Mouse (Mus musculus) adrenal gland, adult 8-10 months (tissue): ENCODE data around the gene Foxo3. TPM values are rescaled to one million over a fixed set of nuclear protein-coding genes. Genes with fewer than 3 reads are reported as not detected.

Experiments used
- DNase-seq: peaks from one replicate; pipeline ENCODE4 v3.0.0; 2022
- total RNA-seq, 4 experiments: library from RNA; stranded (reverse); gene quantifications; 2 replicates each; pipeline ENCODE4 v1.2.4; 2022

The Foxo3 gene
- total RNA-seq, 4 experiments from 2014 or later, result 57.7 to 70.0 (median 65.4) TPM

- no peak for DNase-seq
These were observed 26.6 kb downstream of the Foxo3 start for GRCm38 (mm10) chr10:42249965-42250364.

DNA sequence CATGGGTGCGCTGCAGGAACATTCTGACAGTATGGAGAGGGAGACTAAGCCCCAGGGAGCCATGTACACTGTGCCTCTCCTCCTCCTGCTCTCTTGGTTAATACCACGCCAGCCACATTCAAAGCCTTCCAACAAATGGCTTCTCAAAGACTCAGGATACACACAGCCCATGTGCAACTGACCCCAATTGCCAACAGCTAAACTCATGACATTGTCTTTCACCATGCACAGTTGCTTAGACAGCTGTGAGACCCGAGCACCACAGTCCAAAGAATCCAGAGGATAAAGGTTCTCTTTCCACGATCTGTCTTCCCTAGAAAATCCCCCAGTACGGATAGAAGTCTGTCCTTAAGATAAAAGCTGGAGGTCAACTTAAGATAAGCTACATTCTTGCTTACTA lies 27.9 kb downstream of the Foxo3 start:
- no peak for DNase-seq

DNA sequence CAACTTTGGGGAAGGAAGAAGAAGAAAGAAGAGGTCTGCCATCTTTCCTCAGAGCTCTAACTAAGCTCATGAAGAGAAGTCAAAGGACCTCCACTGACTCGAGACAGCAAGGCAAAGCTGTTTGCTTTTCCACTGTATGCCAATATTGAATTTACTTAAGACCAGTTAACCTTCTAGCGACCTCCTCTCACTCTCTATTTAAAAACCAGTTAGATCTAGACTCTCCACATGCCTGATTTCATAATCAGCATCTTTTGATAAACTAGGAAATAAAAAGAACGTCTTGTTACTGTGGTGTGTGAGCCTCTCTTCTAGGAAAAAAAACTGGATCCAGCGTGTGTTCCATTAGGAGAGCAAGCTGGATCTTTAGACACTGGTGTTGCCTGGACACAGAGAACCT lies 28.4 kb downstream of the Foxo3 start:
- DNase-seq, result no peak

- no peak for DNase-seq
These were observed 29.3 kb downstream of the Foxo3 start for GRCm38 (mm10) chr10:42247125-42247816.

DNA sequence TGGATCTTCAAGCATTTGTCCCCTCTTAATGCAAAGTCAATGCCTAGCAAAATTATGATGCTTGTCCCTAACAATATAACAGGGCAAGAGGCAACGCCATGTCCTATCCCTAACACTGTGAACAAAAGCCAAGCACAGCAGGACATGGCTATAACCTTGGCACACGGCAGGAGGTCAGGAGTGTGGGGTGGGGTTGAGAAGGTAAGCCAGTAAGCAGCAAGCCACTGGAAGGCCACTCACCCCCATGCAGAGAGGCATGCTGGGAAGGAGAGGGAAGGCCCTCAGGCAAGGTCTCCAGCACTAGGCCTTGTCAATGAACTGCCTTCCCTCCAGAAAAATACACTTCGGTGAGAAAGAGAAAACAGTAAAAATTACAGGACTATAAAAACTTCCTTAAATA lies 30.1 kb downstream of the Foxo3 start:
- no peak for DNase-seq

- no peak for DNase-seq
These were observed 30.9 kb downstream of the Foxo3 start for GRCm38 (mm10) chr10:42245636-42246035.

- DNase-seq, result no peak
These were observed 31.3 kb downstream of the Foxo3 start for GRCm38 (mm10) chr10:42245256-42245601.

- DNase-seq, result no peak
These were observed 31.9 kb downstream of the Foxo3 start for GRCm38 (mm10) chr10:42244420-42245255.

GRCm38 (mm10) chr10:42243925-42244324 lies 32.6 kb downstream of the Foxo3 start:
- DNase-seq, result no peak

DNA sequence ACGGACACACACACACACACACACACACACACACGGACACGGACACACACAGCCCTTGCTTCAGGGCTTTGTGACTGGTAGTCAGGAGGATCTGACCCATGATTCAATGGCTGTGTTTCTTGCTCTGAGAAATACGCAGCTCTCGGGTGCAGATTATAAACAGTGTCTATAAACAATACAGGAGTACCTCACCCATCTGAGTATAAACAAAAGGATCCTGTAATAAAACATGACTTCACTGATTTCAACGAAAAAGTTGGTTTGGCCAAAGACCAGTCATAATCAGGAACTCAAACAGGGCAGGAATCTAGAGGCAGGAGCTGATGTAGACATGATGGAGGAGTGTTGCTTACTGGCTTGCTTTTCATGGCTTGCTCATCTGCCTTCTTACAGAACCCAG lies 34.1 kb downstream of the Foxo3 start:
- DNase-seq, result no peak

GRCm38 (mm10) chr10:42241775-42242174 lies 34.8 kb downstream of the Foxo3 start:
- DNase-seq, result no peak

GRCm38 (mm10) chr10:42239810-42240111 lies 36.8 kb downstream of the Foxo3 start:
- no peak for DNase-seq

DNA sequence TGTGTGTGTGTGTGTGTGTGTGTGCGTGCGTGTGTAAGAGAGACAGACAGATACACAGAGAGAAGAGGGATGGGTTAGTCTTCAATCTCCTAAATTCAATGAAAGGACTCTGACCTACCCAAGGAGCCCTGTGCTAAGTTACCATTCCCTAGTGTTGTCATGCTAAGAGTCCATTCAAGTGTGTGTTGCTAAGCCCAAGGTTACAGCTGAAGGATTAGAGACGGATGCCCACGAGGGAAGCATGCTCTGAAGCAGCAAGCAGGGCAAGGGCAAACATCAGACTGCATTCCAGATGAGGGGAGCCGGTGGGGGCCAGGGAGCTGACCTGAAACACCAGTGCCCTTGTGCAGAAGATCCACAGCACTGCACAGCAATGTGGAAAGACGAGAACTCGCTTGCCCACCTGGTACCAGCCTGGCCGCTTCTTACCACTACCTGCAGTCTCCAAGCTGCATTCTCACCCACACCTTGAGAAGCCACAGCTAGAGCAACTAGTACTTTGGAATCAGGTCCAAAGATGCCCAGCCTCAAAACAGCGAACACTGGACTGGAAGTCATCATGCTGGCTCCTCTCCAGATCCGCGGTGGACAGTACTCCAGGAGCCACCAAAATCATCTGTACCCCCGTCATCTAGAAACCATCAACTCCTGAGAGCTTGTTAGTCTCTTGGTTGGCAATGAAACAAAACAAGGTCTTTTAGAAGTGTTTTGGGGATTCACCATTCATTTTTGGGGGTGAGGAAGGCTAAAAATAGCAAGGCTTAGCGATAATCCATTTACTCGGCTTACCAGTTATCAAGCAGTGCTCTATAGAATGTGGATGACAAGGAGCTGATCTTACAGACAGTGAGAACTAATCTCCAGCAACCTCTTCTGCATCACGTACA lies 37.4 kb downstream of the Foxo3 start:
- no peak for DNase-seq

DNA sequence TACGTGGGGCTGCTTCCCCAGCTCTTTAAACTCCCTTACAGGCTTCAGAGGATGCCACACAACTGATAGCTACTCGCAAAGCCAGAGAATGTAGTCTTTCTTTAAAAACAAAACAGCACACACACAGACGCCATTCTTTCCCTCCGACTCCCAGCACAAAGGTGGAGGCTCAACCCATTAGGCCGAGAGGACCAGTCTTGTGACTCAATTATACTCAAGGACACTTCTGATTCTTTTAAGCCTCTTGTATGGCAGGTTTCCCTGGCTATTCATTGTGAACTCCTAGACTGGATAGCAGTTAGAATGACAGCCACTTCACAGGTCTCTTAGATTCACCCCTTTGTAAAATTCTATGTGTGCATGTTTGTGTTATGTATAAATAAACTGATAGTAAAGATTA lies 38.3 kb downstream of the Foxo3 start:
- DNase-seq, result no peak

GRCm38 (mm10) chr10:42237556-42237955 lies 39.0 kb downstream of the Foxo3 start:
- no peak for DNase-seq

- DNase-seq, result no peak
These were observed 41.2 kb downstream of the Foxo3 start for GRCm38 (mm10) chr10:42235321-42235720.

DNA sequence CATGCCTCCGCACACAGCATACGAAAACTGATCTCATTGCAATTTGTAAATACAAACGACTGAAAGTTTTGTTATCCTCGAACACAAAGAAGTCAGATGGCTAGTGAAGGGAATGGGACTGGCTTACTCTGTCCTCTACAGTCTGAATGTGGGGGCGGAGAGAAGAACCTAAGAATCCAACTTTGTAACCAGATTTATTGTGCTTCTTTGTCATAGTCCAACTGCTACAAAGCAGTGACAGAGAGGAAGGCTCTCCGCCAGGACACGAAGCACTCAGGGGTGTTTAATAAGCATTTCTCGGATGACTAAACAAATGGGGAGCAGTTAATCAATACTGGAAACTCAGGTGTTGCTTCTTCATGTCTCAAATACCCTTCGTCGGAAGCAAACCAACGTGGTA lies 43.6 kb downstream of the Foxo3 start:
- DNase-seq, result no peak

- no peak for DNase-seq
These were observed 44.7 kb downstream of the Foxo3 start for GRCm38 (mm10) chr10:42231847-42232246.

DNA sequence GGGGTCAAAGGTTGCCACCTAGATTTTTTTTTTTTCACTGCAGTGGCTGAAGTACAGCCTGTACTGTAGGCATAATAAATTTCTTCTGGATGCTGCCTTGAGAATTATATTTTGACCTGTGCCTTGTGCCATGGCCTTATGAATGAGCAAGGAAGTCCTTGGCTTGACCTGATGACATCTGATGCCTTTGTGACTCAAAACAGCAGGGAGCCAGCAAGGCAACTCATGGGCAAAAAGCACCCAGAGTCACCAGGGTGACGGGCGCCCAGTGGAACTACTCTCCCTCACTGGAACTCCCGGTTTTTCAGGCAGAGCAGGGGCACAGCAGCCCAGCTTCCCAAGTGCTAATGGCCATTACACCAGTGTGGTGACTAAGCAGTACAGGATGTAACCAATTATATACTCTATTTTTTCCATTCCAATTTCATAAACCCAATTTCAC lies 45.4 kb downstream of the Foxo3 start:
- DNase-seq, result peak; percentile 73

DNA sequence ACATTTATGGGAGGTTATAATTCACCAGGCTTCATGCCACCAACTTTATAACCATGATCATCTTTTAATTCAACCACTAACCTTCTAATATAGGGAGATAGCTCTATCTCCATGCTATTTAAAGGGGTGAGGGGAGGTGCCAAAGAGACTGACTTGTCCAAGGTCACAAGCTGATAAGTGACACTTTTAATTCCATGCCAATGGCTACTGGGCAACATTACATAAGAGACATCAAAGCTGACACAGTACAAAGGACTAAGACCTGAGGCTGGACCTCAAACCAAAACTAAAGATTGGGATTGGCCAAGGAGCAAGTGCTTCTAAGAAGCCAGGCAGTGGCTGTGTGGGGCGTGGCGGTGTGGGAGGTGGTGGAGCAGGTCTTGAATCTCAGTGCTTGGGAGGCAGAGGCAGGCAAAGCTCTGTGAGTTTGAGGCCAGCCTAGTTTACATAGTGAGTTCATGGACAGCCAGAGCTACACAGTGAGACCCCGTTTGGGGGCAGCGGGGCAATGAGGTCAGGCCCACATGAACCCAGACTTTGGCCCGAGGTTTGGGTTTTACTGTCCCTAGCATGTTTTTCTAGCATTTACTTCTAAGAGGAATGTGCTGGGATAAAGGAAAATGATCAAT lies 46.0 kb downstream of the Foxo3 start:
- DNase-seq, result no peak

- DNase-seq, result no peak
These were observed 48.8 kb downstream of the Foxo3 start for GRCm38 (mm10) chr10:42227751-42228241.

DNA sequence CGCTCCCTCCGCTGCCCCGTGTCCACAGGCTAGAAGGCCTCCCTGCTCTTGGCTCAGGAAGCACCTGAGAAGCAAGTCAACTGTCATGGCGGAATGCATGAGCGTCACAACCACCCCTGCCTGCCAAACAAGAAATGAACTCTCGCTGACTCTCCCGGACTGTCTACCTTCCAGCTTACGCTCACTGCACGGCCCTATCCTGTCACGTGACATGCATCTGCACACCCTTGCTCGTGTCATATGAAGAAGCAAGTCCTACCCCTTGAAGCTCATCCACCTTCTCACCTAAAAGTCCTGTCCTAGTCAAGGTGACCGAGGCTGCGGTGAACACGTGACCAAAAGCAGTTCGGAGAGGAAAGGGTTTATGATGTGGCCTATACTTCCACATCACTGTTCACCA lies 50.4 kb downstream of the Foxo3 start:
- no peak for DNase-seq
